Mouse (Mus musculus) neural tube, embryonic 13.5 days (tissue): Measurements from ENCODE around the gene F2. TPM values are rescaled to one million over a fixed set of nuclear protein-coding genes. Genes with fewer than 3 reads are reported as not detected.

Source experiments
- ATAC-seq: fragments of 200-750 bp; cut with Nextera tagmentation; 2 replicates; pipeline ENCODE4 v1.8.0; 2017; ENCODE audit warnings: low read depth, mild to moderate bottlenecking, moderate TSS enrichment, moderate library complexity
- H3K27ac ChIP-seq: fragments of 300-500 bp; sonication (generic); replicated peaks from 2 replicates; pipeline ENCODE4 v1.5.1; 2015; ENCODE audit warnings: moderate library complexity, mild to moderate bottlenecking, inconsistent platforms
- H3K27me3 ChIP-seq: fragments of 300-500 bp; sonication (generic); 2 replicates; pipeline ENCODE4 v1.6.1; 2015; ENCODE audit warnings: mild to moderate bottlenecking, inconsistent platforms
- H3K36me3 ChIP-seq: fragments of 300-500 bp; sonication (generic); 2 replicates; pipeline ENCODE4 v1.6.1; 2015; ENCODE audit warnings: mild to moderate bottlenecking, inconsistent platforms
- H3K4me1 ChIP-seq: fragments of 300-500 bp; sonication (generic); replicated peaks from 2 replicates; pipeline ENCODE4 v1.6.1; 2015; ENCODE audit warnings: inconsistent platforms
- H3K4me2 ChIP-seq: fragments of 300-500 bp; sonication (generic); 2 replicates; pipeline ENCODE4 v1.6.1; 2015; ENCODE audit warnings: inconsistent platforms, mild to moderate bottlenecking, moderate library complexity
- H3K4me3 ChIP-seq: fragments of 300-500 bp; sonication (generic); 2 replicates; pipeline ENCODE4 v1.5.1; 2015; ENCODE audit warnings: mild to moderate bottlenecking, inconsistent platforms
- H3K9ac ChIP-seq: fragments of 300-500 bp; sonication (generic); 2 replicates; pipeline ENCODE4 v1.6.1; 2015; ENCODE audit warnings: moderate library complexity, mild to moderate bottlenecking, inconsistent platforms
- H3K9me3 ChIP-seq: fragments of 300-500 bp; sonication (generic); 2 replicates; pipeline ENCODE4 v1.6.1; 2016; ENCODE audit warnings: inconsistent platforms
- WGBS: fragments of 180-500 bp; shearing (Covaris S2); methylation state at CpG from one replicate; pipeline ENCODE4 v1.1.7; 2015; 5-methylcytosine and 5-hydroxymethylcytosine counted together
- polyA plus RNA-seq: library from polyadenylated mRNA; unstranded; fragments of >200 nt; fragmentation: Nextera tagmentation; extraction: Ambion mirVana; gene quantifications from 2 replicates; pipeline ENCODE4 v1.2.1, GENCODE M21; 2015

The F2 gene
- polyA plus RNA-seq, 1 experiment from 2014 or later: 0.20 TPM

- H3K9ac ChIP-seq: no peak overlapping the region
- no peak for ATAC-seq
- no peak overlapping the region for H3K4me2 ChIP-seq
- H3K27me3 ChIP-seq: no peaks in the 10 kb centered on the region
- H3K4me1 ChIP-seq: no peaks in the 10 kb centered on the region
- H3K4me3 ChIP-seq: no peak overlapping the region
- peaks cover 93% of the 10 kb centered on the region for H3K36me3 ChIP-seq
- no peaks in the 10 kb centered on the region for H3K9me3 ChIP-seq
- H3K27ac ChIP-seq: no peak overlapping the region
- 95% methylated on average over 8 of the region's 8 CpGs for WGBS
Measured at GRCm38 (mm10) chr2:91659657-91660056, 23.4 kb upstream of the F2 start.

- 79% methylated on average over 8 of the region's 8 CpGs for WGBS
- no peak overlapping the region for H3K27ac ChIP-seq
- peaks cover 87% of the 10 kb centered on the region for H3K36me3 ChIP-seq
Measured at GRCm38 (mm10) chr2:91656774-91657173, 20.6 kb upstream of the F2 start.

GRCm38 (mm10) chr2:91655827-91656226, 19.6 kb upstream of the F2 start:
- Histone ChIP-seq H3K4me1 (peaks cover 25% of the 10 kb centered on the region), H3K9me3 (no peaks in the 10 kb centered on the region), H3K4me3 (no peak overlapping the region), H3K27ac (no peak overlapping the region), H3K27me3 (no peaks in the 10 kb centered on the region), H3K36me3 (peaks cover 79% of the 10 kb centered on the region), H3K9ac (no peak overlapping the region), H3K4me2 (no peak overlapping the region)
- WGBS: 72% methylated on average over 6 of the region's 6 CpGs
- no peak for ATAC-seq

More at GRCm38 (mm10) chr2:91656774-91657173, 20.6 kb upstream of the F2 start:
- H3K9ac ChIP-seq: no peak overlapping the region
- no peaks in the 10 kb centered on the region for H3K9me3 ChIP-seq
- peaks cover 15% of the 10 kb centered on the region for H3K4me1 ChIP-seq
- no peak for ATAC-seq
- H3K4me2 ChIP-seq: no peak overlapping the region
- no peaks in the 10 kb centered on the region for H3K27me3 ChIP-seq
- H3K4me3 ChIP-seq: no peak overlapping the region

- Histone ChIP-seq H3K36me3 (peaks cover 78% of the 10 kb centered on the region), H3K4me1 (peaks cover 29% of the 10 kb centered on the region), H3K9ac (no peak overlapping the region), H3K27ac (no peak overlapping the region), H3K4me3 (no peak overlapping the region), H3K27me3 (no peaks in the 10 kb centered on the region), H3K9me3 (no peaks in the 10 kb centered on the region), H3K4me2 (no peak overlapping the region)
- ATAC-seq: no peak
- 94% methylated on average over 5 of the region's 5 CpGs for WGBS
Measured at GRCm38 (mm10) chr2:91655388-91655787, 19.2 kb upstream of the F2 start.

- H3K4me3 ChIP-seq: no peak overlapping the region
- H3K9me3 ChIP-seq: no peaks in the 10 kb centered on the region
- H3K9ac ChIP-seq: no peak overlapping the region; the same call in 1 of the 2 replicates
- no peak for ATAC-seq
- no peak overlapping the region for H3K27ac ChIP-seq
- H3K4me1 ChIP-seq: peaks cover 44% of the 10 kb centered on the region
- H3K4me2 ChIP-seq: no peak overlapping the region
- H3K27me3 ChIP-seq: no peaks in the 10 kb centered on the region
- WGBS: 55% methylated on average over 6 of the region's 6 CpGs
- H3K36me3 ChIP-seq: peaks cover 55% of the 10 kb centered on the region
Measured at GRCm38 (mm10) chr2:91652863-91653262, 16.6 kb upstream of the F2 start.

GRCm38 (mm10) chr2:91651458-91652258, 15.4 kb upstream of the F2 start:
- no peak overlapping the region for H3K4me3 ChIP-seq
- H3K4me1 ChIP-seq: peaks cover 46% of the 10 kb centered on the region
- H3K36me3 ChIP-seq: peaks cover 55% of the 10 kb centered on the region
- H3K9ac ChIP-seq: peak overlapping the region; percentile 31; the same call in 1 of the 2 replicates
- no peak for ATAC-seq
- H3K27ac ChIP-seq: no peak overlapping the region
- 89% methylated on average over 14 of the region's 14 CpGs for whole genome bisulfite sequencing
- H3K9me3 ChIP-seq: no peaks in the 10 kb centered on the region
- H3K4me2 ChIP-seq: peak overlapping the region; percentile 86; the same call in 1 of the 2 replicates
- no peaks in the 10 kb centered on the region for H3K27me3 ChIP-seq

GRCm38 (mm10) chr2:91650360-91650995, 14.3 kb upstream of the F2 start:
- Histone ChIP-seq H3K4me3 (peak overlapping the region; percentile 93), H3K9ac (peak overlapping the region; percentile 98), H3K9me3 (no peaks in the 10 kb centered on the region), H3K27me3 (no peaks in the 10 kb centered on the region), H3K36me3 (peaks cover 55% of the 10 kb centered on the region), H3K4me2 (peak overlapping the region; percentile 86), H3K27ac (peak overlapping the region; percentile 91), H3K4me1 (peaks cover 46% of the 10 kb centered on the region)
- peak; percentile 60 for ATAC-seq
- 15% methylated on average over 16 of the region's 16 CpGs for WGBS

GRCm38 (mm10) chr2:91649553-91650359, 13.5 kb upstream of the F2 start, which contains the start of the genes Zfp408 and Arhgap1:
Gene Zfp408 (minus strand): TSS chr2:91649791.
Gene Arhgap1 (plus strand): TSS chr2:91649860.
- peak within 1 kb of the TSS; percentile 93 for H3K4me3 ChIP-seq
- H3K4me2 ChIP-seq: peak within 1 kb of the TSS; percentile 100
- peak; percentile 95 for ATAC-seq
- H3K27ac ChIP-seq: peak within 1 kb of the TSS; percentile 91
- no peaks in the 10 kb centered on the region for H3K9me3 ChIP-seq
- peak within 1 kb of the TSS; percentile 98 for H3K9ac ChIP-seq
- peaks cover 55% of the 10 kb centered on the region for H3K36me3 ChIP-seq
- peaks cover 46% of the 10 kb centered on the region for H3K4me1 ChIP-seq
- no peaks in the 10 kb centered on the region for H3K27me3 ChIP-seq
- WGBS: under 1% methylated on average over 44 of the region's 44 CpGs

GRCm38 (mm10) chr2:91649152-91649551, 12.9 kb upstream of the F2 start:
- no peak for ATAC-seq
- 2% methylated on average over 15 of the region's 15 CpGs for WGBS
- H3K9ac ChIP-seq: peak overlapping the region; percentile 98
- H3K4me3 ChIP-seq: peak overlapping the region; percentile 93
- H3K27me3 ChIP-seq: no peaks in the 10 kb centered on the region
- peaks cover 46% of the 10 kb centered on the region for H3K4me1 ChIP-seq
- peaks cover 55% of the 10 kb centered on the region for H3K36me3 ChIP-seq
- H3K27ac ChIP-seq: peak overlapping the region; percentile 91
- no peaks in the 10 kb centered on the region for H3K9me3 ChIP-seq
- peak overlapping the region; percentile 100 for H3K4me2 ChIP-seq

GRCm38 (mm10) chr2:91646733-91647132, 10.5 kb upstream of the F2 start:
- no peak for ATAC-seq
- Histone ChIP-seq H3K36me3 (peaks cover 63% of the 10 kb centered on the region), H3K4me1 (peaks cover 30% of the 10 kb centered on the region), H3K4me3 (no peak overlapping the region), H3K9me3 (no peaks in the 10 kb centered on the region), H3K9ac (no peak overlapping the region), H3K4me2 (no peak overlapping the region), H3K27ac (no peak overlapping the region), H3K27me3 (no peaks in the 10 kb centered on the region)
- WGBS: 47% methylated on average over 1 of the region's 1 CpGs

GRCm38 (mm10) chr2:91645811-91646210, 9.6 kb upstream of the F2 start:
- no peak overlapping the region for H3K9ac ChIP-seq
- H3K4me1 ChIP-seq: peaks cover 21% of the 10 kb centered on the region
- no peak overlapping the region for H3K4me2 ChIP-seq
- H3K4me3 ChIP-seq: no peak overlapping the region
- WGBS: 95% methylated on average over 11 of the region's 11 CpGs
- H3K27me3 ChIP-seq: no peaks in the 10 kb centered on the region
- H3K36me3 ChIP-seq: peaks cover 63% of the 10 kb centered on the region
- no peak for ATAC-seq
- H3K9me3 ChIP-seq: no peaks in the 10 kb centered on the region
- H3K27ac ChIP-seq: no peak overlapping the region

- Histone ChIP-seq H3K4me2 (no peak overlapping the region), H3K27me3 (no peaks in the 10 kb centered on the region), H3K4me3 (no peak overlapping the region), H3K27ac (no peak overlapping the region), H3K36me3 (peaks cover 63% of the 10 kb centered on the region), H3K9me3 (no peaks in the 10 kb centered on the region), H3K9ac (no peak overlapping the region), H3K4me1 (peaks cover 16% of the 10 kb centered on the region)
- no peak for ATAC-seq
- 99% methylated on average over 15 of the region's 15 CpGs for WGBS
Measured at GRCm38 (mm10) chr2:91645354-91645753, 9.1 kb upstream of the F2 start.
